Mouse (Mus musculus): ENCODE results near the gene Nr1d1. TPM values are rescaled to one million over a fixed set of nuclear protein-coding genes. Genes with fewer than 3 reads are reported as not detected.

Gene Nr1d1
- total RNA-seq, 2 experiments from 2014 or later, result 91.9 to 153 TPM

- intact Hi-C loops (cut with DNase I), result loop anchor here (1.0 to 5.0 kb wide), 5 partner anchors 15 to 120 kb away; partner anchors contain the start of genes Cdc6 and Thra
- Histone ChIP-seq H3K4me3 (no peak overlapping the region), H3K27ac (peak overlapping the region; percentile 100)
- DNase-seq (ENCODE audit: extremely low spot score in 1 of 2, low spot score in 2 of 2), result no peak
- peak; percentile 60 for TF ChIP-seq CTCF (IDR thresholded peaks at IDR 0.05)
Observed at GRCm38 (mm10) chr11:98787691-98788090, 12.6 kb upstream of the Nr1d1 start.

- no peak for DNase-seq (ENCODE audit: extremely low spot score in 1 of 2, low spot score in 2 of 2)
- intact Hi-C loops (cut with DNase I), result loop anchor here (1.0 to 5.0 kb wide), 5 partner anchors 14 to 120 kb away; partner anchors contain the start of genes Cdc6 and Thra
- Histone ChIP-seq H3K27ac (peak overlapping the region; percentile 100), H3K4me3 (no peak overlapping the region)
- TF ChIP-seq CTCF (IDR thresholded peaks at IDR 0.05), result no peak
Observed at GRCm38 (mm10) chr11:98787229-98787628, 12.1 kb upstream of the Nr1d1 start.

- intact Hi-C loops (cut with DNase I), result loop anchor here (1.0 to 5.0 kb wide), 5 partner anchors 14 to 121 kb away; partner anchors contain the start of genes Cdc6 and Thra
- TF ChIP-seq CTCF (IDR thresholded peaks at IDR 0.05), result peak; percentile 93
- Histone ChIP-seq H3K27ac (peak overlapping the region; percentile 100), H3K4me3 (peak overlapping the region; percentile 31)
- DNase-seq (ENCODE audit: extremely low spot score in 1 of 2, low spot score in 2 of 2), result peak; percentile 92 to 96
Observed at GRCm38 (mm10) chr11:98786359-98787214, 11.5 kb upstream of the Nr1d1 start.

GRCm38 (mm10) chr11:98785772-98786281, 10.7 kb upstream of the Nr1d1 start:
- H3K27ac ChIP-seq, result peak overlapping the region; percentile 100
- peak overlapping the region; percentile 31 for H3K4me3 ChIP-seq

GRCm38 (mm10) chr11:98785214-98785613, 10.1 kb upstream of the Nr1d1 start:
- intact Hi-C loops (cut with DNase I), result loop anchor here (5.0 kb wide), 1 partner anchor 122 kb away; the partner anchor contains the start of gene Cdc6
- Histone ChIP-seq H3K4me3 (no peak overlapping the region), H3K27ac (peak overlapping the region; percentile 100)
- no peak for DNase-seq (ENCODE audit: extremely low spot score in 1 of 2, low spot score in 2 of 2)
- no peak for TF ChIP-seq CTCF (IDR thresholded peaks at IDR 0.05)

More at GRCm38 (mm10) chr11:98785772-98786281, 10.7 kb upstream of the Nr1d1 start:
- intact Hi-C loops (cut with DNase I), result loop anchor here (2.0 to 5.0 kb wide), 4 partner anchors 13 to 121 kb away; partner anchors contain the start of genes Cdc6 and Thra
- TF ChIP-seq CTCF (IDR thresholded peaks at IDR 0.05), result peak; percentile 68
- peak; percentile 77 to 81 for DNase-seq (ENCODE audit: extremely low spot score in 1 of 2, low spot score in 2 of 2)

GRCm38 (mm10) chr11:98784139-98784538, 9.0 kb upstream of the Nr1d1 start:
- no peak for TF ChIP-seq CTCF (IDR thresholded peaks at IDR 0.05)
- Histone ChIP-seq H3K27ac (peak overlapping the region; percentile 100), H3K4me3 (no peak overlapping the region)
- intact Hi-C loops (cut with DNase I), result no loop called here
- DNase-seq (ENCODE audit: extremely low spot score in 1 of 2, low spot score in 2 of 2), result no peak

GRCm38 (mm10) chr11:98783236-98783696, 8.1 kb upstream of the Nr1d1 start:
- DNase-seq (ENCODE audit: extremely low spot score in 1 of 2, low spot score in 2 of 2), result peak; percentile 96 to 98
- intact Hi-C loops (cut with DNase I), result loop anchor here (1.0 kb wide), 1 partner anchor 8 kb away; the partner anchor contains the start of gene Nr1d1
- peak; percentile 48 for TF ChIP-seq CTCF (IDR thresholded peaks at IDR 0.05)
- Histone ChIP-seq H3K4me3 (peak overlapping the region; percentile 27), H3K27ac (peak overlapping the region; percentile 100)

GRCm38 (mm10) chr11:98782651-98783235, 7.6 kb upstream of the Nr1d1 start:
- DNase-seq (ENCODE audit: extremely low spot score in 1 of 2, low spot score in 2 of 2), result peak in 1 of 2 experiments; percentile 20
- peak overlapping the region; percentile 27 for H3K4me3 ChIP-seq
- no peak for TF ChIP-seq CTCF (IDR thresholded peaks at IDR 0.05)
- intact Hi-C loops (cut with DNase I), result loop anchor here (1.0 kb wide), 1 partner anchor 7 kb away; the partner anchor contains the start of gene Nr1d1
- peak overlapping the region; percentile 100 for H3K27ac ChIP-seq

GRCm38 (mm10) chr11:98781851-98782512, 6.8 kb upstream of the Nr1d1 start:
- TF ChIP-seq CTCF (IDR thresholded peaks at IDR 0.05), result no peak
- Histone ChIP-seq H3K4me3 (peak overlapping the region; percentile 27), H3K27ac (peak overlapping the region; percentile 100)
- peak; percentile 69 to 78 for DNase-seq (ENCODE audit: extremely low spot score in 1 of 2, low spot score in 2 of 2)
- intact Hi-C loops (cut with DNase I), result no loop called here

GRCm38 (mm10) chr11:98777888-98778287, 2.8 kb upstream of the Nr1d1 start:
- no peak for TF ChIP-seq CTCF (IDR thresholded peaks at IDR 0.05)
- peak overlapping the region; percentile 32; the same call in 1 of the 2 replicates for H3K27ac ChIP-seq
- no peak for DNase-seq (ENCODE audit: extremely low spot score in 1 of 2, low spot score in 2 of 2)
- H3K4me3 ChIP-seq, result no peak overlapping the region
- intact Hi-C loops (cut with DNase I), result no loop called here

Data from left cerebral cortex, adult 2 months (tissue).